Mouse (Mus musculus) small intestine, adult 2 months (tissue): ENCODE measurements around the gene Spocd1. TPM values are rescaled to one million over a fixed set of nuclear protein-coding genes. Genes with fewer than 3 reads are reported as not detected.
A peak's percentile ranks its signal among the peaks of the same experiment; 100 is the strongest.

ENCODE experiments used
- H3K27ac ChIP-seq: fragments of 200-500 bp; 2 replicates; pipeline ENCODE4 v1.5.1; 2012; ENCODE audit warnings: low read depth, low read length, control low read depth, inconsistent platforms; ENCODE audit not compliant: insufficient read depth
- H3K27me3 ChIP-seq: fragments of 200-500 bp; 2 replicates; pipeline ENCODE4 v1.6.1; 2012; ENCODE audit warnings: mild to moderate bottlenecking, moderate library complexity, low read length, inconsistent platforms; ENCODE audit not compliant: control insufficient read depth, insufficient read depth
- H3K36me3 ChIP-seq: fragments of 200-500 bp; 2 replicates; pipeline ENCODE4 v1.6.1; 2012; ENCODE audit warnings: mild to moderate bottlenecking, low read length, control low read depth, inconsistent platforms; ENCODE audit not compliant: control insufficient read depth, insufficient read depth
- H3K4me1 ChIP-seq: fragments of 200-500 bp; 2 replicates; pipeline ENCODE4 v1.6.1; 2012; ENCODE audit warnings: low read length, inconsistent platforms, mixed read lengths; ENCODE audit not compliant: control insufficient read depth, insufficient read depth, insufficient read length
- H3K4me3 ChIP-seq: fragments of 200-500 bp; 2 replicates; pipeline ENCODE4 v1.5.1; 2012; ENCODE audit warnings: low read depth, mild to moderate bottlenecking, control low read depth, inconsistent platforms, low read length, moderate library complexity
- CTCF ChIP-seq: fragments of 200-500 bp; IDR thresholded peaks from 2 replicates; pipeline ENCODE4 v1.5.1; 2012; ENCODE audit warnings: low read depth, mild to moderate bottlenecking, control low read depth, inconsistent platforms, low read length, moderate library complexity, mixed read lengths; ENCODE audit not compliant: insufficient replicate concordance, insufficient read length; ENCODE audit errors: extremely low read depth
- POLR2A ChIP-seq: fragments of 200-500 bp; IDR thresholded peaks from 2 replicates; pipeline ENCODE4 v1.6.1; 2012; ENCODE audit warnings: low read depth, mild to moderate bottlenecking, control low read depth, inconsistent platforms, low read length, moderate library complexity
- WGBS: fragments of 180-500 bp; shearing (Covaris S2); methylation state at CpG from one replicate; pipeline ENCODE4 v1.1.7; 2018; 5-methylcytosine and 5-hydroxymethylcytosine counted together
- polyA plus RNA-seq: library from polyadenylated mRNA; depleted of rRNA; stranded (reverse); fragments of >200 nt; gene quantifications from 2 replicates; pipeline ENCODE4 v1.2.3, GENCODE M21; 2012

The Spocd1 gene
- polyA plus RNA-seq, 1 experiment: not detected

DNA sequence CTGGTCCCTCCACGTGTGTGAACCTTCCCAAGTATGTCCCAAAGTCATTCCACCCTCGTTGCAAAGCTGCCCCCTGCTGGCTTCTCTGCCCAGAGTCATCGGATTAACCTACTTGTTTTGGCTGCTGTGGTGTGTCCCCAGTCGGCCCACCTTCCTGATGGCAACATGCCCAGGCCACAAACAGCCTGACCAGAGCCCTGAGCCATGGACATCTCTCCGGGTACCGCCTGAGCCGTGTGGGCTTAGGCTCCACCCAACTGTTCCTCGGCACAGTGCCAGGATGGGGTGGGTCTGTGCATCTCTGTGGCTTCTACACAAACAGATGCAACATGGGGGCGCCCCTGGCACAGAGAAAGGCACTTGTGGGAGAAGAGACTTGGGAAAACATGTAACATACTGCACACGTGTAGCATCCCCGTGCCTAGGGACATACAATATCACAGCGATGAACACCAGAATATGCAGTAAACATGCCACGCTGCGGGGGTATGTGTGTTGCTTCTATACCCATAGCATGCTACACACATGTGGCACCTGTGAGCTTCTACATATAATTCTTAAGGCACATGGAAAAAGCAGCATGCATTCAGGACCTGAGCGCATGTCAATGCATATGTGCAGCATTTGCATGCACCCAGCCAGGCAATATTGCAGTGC is 54.8 kb downstream of the Spocd1 start:
- WGBS: 3% methylated on average over 15 of the region's 15 CpGs
- H3K4me3 ChIP-seq: no peak overlapping the region
- peaks cover 12% of the 10 kb centered on the region; the same call in 1 of the 2 replicates for H3K4me1 ChIP-seq
- no peak overlapping the region for H3K27ac ChIP-seq
- H3K36me3 ChIP-seq: no peaks in the 10 kb centered on the region
- peaks cover 67% of the 10 kb centered on the region for H3K27me3 ChIP-seq
- no peak for TF ChIP-seq POLR2A
- peak; percentile 52; the same call in 1 of the 2 replicates for TF ChIP-seq CTCF

DNA sequence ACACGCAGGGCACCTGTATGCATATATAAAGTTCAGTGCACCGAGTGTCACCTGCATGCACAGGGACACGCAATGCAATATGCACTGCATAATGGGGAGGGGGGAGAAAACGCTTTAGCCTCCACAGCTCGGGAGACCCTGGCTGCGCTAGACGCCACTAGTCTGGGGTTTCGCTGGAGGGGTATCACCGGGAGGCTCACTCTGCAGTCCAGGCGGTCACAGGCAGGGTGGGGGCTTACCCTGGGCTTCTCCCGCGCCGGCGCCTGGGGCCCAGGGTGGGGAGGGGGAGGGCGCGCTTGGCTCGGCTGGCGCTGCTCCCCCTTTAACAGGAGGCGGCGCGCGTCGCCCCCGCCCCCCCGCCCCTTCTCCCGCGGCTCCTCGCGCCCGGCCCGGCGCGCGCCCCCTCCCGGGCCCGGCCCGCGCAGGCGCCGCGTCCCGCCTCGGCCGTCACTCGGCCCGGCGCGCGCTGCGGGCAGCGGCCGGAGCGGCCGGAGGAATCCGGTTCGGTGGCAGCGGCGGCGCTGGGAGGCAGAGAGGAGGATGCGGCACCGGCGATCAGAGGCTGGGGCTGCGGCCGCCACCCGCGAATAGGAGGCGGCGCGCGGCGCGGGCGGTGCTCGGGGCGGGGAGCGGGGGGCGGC is 55.5 kb downstream of the Spocd1 start, which contains the start of gene Adgrb2:
Adgrb2 (plus strand) TSS at position 450 of the 641 bp plus-strand sequence.
- TF ChIP-seq CTCF (no peak), POLR2A (no peak)
- 1% methylated on average over 73 of the region's 77 CpGs for WGBS

DNA sequence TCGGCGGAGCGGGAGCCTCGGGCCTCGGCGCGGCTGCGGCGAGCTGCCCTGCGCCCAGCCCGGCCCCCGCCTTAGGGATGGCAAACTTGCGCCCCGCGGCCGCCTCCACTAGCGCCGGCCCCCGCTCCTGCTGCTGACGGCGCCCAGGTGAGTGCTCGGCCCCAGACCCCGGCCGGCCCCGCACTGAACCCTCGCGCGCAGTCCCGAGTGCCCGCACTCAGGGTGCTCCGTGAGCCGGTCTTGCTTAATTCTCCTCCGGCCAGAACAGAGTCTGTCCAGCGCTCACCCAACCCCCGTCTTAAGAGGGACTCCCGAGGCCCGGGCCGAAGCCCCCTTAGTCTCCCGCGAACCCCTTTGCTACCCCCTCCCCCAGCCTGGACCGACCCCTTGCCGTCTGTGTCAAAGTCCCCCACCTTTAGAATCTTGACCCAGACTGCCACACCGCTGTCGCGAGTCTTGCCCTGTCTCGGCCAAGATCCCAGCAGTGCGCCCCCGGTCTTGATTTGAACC is 56.2 kb downstream of the Spocd1 start:
- WGBS: under 1% methylated on average over 48 of the region's 48 CpGs
- TF ChIP-seq POLR2A (no peak), CTCF (no peak)
- peaks cover 12% of the 10 kb centered on the region; the same call in 1 of the 2 replicates for H3K4me1 ChIP-seq
- H3K27me3 ChIP-seq: peaks cover 67% of the 10 kb centered on the region
- no peaks in the 10 kb centered on the region for H3K36me3 ChIP-seq
- peak overlapping the region; percentile 54 for H3K4me3 ChIP-seq
- H3K27ac ChIP-seq: no peak overlapping the region

More for the DNA sequence above, 55.5 kb downstream of the Spocd1 start, which contains the start of gene Adgrb2:
- H3K36me3 ChIP-seq: no peaks in the 10 kb centered on the region
- peaks cover 12% of the 10 kb centered on the region; the same call in 1 of the 2 replicates for H3K4me1 ChIP-seq
- H3K4me3 ChIP-seq: peak within 1 kb of the TSS; percentile 56
- H3K27me3 ChIP-seq: peaks cover 67% of the 10 kb centered on the region
- H3K27ac ChIP-seq: no peak within 1 kb of the TSS

DNA sequence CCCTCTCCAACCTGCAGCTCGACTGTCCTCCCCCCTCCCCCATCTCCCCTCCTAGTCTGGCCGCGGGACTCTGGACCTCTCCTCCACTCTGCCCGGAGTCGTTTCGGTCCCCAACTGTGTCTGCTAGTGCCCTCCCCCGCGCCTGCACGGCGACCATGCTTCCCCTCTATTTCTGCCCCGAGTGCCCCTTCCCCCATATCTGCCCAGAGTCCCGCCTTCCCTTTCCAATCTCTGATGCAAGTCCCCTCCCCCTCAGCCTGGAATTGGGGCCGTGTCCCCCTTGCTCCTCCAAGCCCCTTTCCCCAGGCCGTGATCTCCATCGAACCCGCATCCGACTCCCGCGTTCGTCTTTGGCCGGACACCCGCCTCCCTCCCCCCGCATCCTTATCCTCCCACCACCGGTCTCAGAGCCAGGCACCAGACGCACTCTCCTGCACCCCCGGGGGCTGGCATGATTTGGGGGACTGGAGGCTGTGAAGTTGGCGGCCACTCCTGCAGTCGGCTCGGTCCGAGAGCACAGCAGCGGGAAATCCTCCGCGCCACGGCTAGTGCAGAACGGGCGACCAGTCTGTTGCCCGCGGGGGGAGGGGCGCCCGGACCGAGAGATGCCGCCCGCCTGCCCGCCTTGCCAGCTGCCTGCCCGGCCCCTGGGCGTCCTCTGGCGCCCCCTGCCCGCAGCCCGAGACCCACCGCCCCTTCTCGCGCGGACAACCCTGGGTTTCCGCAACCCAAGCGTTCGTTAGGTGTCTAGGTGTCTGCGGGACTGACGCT is 56.8 kb downstream of the Spocd1 start:
- no peak overlapping the region for H3K27ac ChIP-seq
- 2% methylated on average over 52 of the region's 58 CpGs for WGBS
- H3K4me3 ChIP-seq: peak overlapping the region; percentile 54
- no peaks in the 10 kb centered on the region for H3K36me3 ChIP-seq
- peaks cover 12% of the 10 kb centered on the region; the same call in 1 of the 2 replicates for H3K4me1 ChIP-seq
- H3K27me3 ChIP-seq: peaks cover 67% of the 10 kb centered on the region
- TF ChIP-seq POLR2A (no peak), CTCF (no peak)

DNA sequence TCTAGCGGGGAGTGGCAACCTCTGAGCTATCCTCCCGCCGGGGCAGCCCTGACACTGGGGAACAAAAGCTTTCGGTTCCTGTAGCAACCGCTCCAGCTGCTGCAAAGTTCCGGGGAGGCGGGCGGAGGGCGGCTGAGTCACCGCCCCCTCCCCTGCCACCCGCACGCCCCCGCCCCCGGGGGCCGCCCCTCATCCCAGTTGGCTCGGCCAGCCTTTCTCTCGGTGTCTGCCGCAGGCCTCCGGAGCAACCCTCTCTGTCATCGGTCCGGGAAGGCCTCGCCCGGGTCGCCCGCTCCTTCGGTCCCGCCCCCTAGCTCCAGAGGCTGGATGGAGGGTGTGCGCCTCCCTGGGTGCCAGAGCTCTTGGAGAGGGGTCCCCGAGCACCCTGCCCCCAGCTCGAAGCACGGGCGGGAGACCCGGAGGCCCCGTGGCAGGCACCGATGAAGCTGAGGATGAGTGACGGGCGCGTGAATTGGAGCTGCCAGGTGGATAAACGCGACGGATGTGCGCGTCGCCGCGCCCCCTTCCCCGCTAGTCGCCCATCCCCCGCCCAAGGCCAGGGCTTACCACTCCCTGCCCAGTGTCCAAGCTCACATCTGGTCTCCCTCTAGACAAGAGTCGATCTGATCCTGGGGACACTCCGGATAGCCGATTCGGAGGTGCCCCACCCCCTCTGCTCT is 58.9 kb downstream of the Spocd1 start:
- Histone ChIP-seq H3K4me3 (peak overlapping the region; percentile 47), H3K36me3 (no peaks in the 10 kb centered on the region), H3K27me3 (peaks cover 58% of the 10 kb centered on the region), H3K27ac (no peak overlapping the region), H3K4me1 (peaks cover 12% of the 10 kb centered on the region; the same call in 1 of the 2 replicates)
- under 1% methylated on average over 50 of the region's 53 CpGs for WGBS
- no peak for TF ChIP-seq CTCF
- no peak for TF ChIP-seq POLR2A

DNA sequence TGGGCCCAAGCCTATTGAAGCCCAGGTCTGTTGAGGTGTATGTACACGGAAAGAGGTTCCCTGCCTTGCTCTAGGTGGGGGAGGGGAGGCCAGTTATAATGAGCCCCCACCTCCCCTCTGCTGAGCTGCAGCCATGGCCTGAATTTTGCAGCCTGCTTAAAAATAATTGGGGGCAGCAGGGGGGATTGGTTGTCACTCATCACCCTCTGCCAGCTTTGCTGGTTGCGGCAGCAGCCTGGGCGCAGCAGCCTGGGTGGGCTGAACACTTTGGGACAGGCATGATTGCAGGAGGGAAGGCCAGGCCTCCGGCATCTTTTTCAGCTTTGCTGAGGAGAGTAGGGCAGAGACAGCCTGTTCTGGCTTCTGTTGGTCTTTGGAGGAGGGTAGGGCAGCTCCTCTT is 60.9 kb downstream of the Spocd1 start:
- TF ChIP-seq POLR2A: no peak
- no peak for TF ChIP-seq CTCF

More for the DNA sequence above, 60.9 kb downstream of the Spocd1 start:
- no peak overlapping the region for H3K4me3 ChIP-seq
- peaks cover 38% of the 10 kb centered on the region for H3K27me3 ChIP-seq
- peaks cover 10% of the 10 kb centered on the region; the same call in 1 of the 2 replicates for H3K4me1 ChIP-seq
- no peak overlapping the region for H3K27ac ChIP-seq
- no peaks in the 10 kb centered on the region for H3K36me3 ChIP-seq
- WGBS: 86% methylated on average over 4 of the region's 4 CpGs
